Mouse (Mus musculus) CH12.LX (cell line): ENCODE results near the gene Coq2.
A peak's percentile ranks its signal among the peaks of the same experiment; 100 is the strongest.

ENCODE experiments used
- CHD2 ChIP-seq: IDR thresholded peaks from 2 replicates; pipeline ENCODE4 v1.6.1; 2011; ENCODE audit warnings: low read length, improper control_type of control experiment
- ELF1 ChIP-seq: IDR thresholded peaks from 2 replicates; pipeline ENCODE4 v1.6.1; 2014; ENCODE audit warnings: low read depth, mild to moderate bottlenecking, inconsistent platforms, low read length, improper control_type of control experiment
- KAT2A ChIP-seq: IDR thresholded peaks from 2 replicates; pipeline ENCODE4 v1.6.1; 2012; ENCODE audit warnings: low read length, improper control_type of control experiment, inconsistent platforms; ENCODE audit not compliant: insufficient replicate concordance
- POLR2A ChIP-seq: IDR thresholded peaks from 2 replicates; pipeline ENCODE4 v1.6.1; 2011; ENCODE audit warnings: low read depth, mild to moderate bottlenecking, improper control_type of control experiment, low read length
- TCF12 ChIP-seq: IDR thresholded peaks from 2 replicates; pipeline ENCODE4 v1.6.1; 2014; ENCODE audit warnings: low read depth, mild to moderate bottlenecking, inconsistent platforms, low read length, improper control_type of control experiment
- ZNF384 ChIP-seq: IDR thresholded peaks from 2 replicates; pipeline ENCODE4 v1.6.1; 2012; ENCODE audit warnings: low read depth, low read length, improper control_type of control experiment, inconsistent platforms

- TF ChIP-seq ZNF384 (peak; percentile 52; the same call in 1 of the 2 replicates), TCF12 (no peak), POLR2A (no peak; the same call in 1 of the 2 replicates), CHD2 (peak; percentile 25; the same call in 1 of the 2 replicates), ELF1 (no peak; the same call in 1 of the 2 replicates), KAT2A (no peak)
Observed at GRCm38 (mm10) chr5:100643991-100644535, 30.9 kb downstream of the Coq2 start.
